Mouse (Mus musculus) layer of hippocampus, adult 8-10 months (tissue): ENCODE measurements at regions not wholly inside any gene's neighbourhood (a gene's known extent, or its start where the extent isn't known, plus 50 kb on each side); places are given as distances from the start of the nearest gene placed in this dataset.

ENCODE experiments used
- DNase-seq, 2 experiments: peaks; one replicate each; pipeline ENCODE4 v3.0.0; 2022; ENCODE audit warnings: low spot score in 2 of 2

DNA sequence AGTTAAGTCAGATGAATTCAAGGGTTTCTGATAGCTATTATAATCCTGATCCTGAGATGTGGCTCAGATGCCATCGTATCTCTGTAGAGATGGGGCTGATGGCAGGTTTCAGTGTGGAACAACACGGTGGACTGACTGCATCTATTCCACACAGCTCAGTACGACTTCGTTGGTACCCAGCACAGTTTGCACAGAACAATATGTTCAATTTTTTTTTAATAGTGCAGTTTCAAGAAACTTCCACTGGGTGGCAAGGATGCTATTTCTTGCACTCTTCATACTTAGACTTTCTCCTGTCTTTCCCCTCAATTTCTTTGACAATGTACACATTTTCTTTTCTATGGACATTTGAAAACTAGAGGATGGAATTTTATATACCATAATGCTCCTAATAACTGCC, 278.6 kb upstream of the Btbd3 start:
- peak in 1 of 2 experiments; percentile 3 for DNase-seq

DNA sequence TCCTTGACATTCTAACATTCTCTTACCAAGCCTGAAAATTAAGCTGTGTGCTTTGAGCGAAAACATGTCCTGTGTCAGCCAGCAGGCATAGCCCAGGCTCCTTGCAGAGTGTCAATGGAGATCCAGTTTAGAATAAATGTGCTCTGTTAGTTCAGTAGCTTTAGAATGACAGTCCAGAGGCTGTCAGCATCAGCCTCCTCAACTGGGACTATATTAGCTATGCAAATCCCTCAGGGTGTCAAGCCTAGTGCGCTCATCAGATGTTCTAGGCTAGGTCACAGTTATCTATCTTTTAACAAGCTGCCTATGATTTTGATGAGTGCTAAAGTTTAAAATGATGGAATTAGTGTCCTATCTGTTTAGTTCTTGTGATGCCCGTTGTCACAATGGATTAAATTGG, 281.7 kb upstream of the Btbd3 start:
- DNase-seq: no peak

DNA sequence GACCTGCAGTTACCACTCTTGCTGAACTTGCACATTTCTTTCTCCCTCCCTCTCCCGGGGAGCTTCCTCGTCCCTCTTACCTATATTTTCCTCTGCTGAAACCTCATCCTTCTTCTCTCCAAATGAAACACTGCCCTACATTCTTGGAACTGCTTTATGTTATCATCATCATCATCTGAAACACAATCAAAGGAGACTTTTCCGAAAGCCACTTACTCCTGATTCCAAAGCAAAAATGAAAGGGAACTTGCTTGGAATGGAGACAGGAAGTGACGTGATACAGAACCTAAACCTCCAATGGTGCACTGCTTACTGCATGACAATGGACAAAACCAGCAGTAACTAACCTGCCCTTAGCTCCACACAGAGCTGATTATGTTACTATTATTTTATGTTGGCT, 287.2 kb upstream of the Btbd3 start:
- no peak for DNase-seq

- DNase-seq: no peak
Observed at GRCm38 (mm10) chr2:137966460-137967076, 289.8 kb upstream of the Btbd3 start.

GRCm38 (mm10) chr2:137954830-137955229, 301.5 kb upstream of the Btbd3 start:
- DNase-seq: no peak

DNA sequence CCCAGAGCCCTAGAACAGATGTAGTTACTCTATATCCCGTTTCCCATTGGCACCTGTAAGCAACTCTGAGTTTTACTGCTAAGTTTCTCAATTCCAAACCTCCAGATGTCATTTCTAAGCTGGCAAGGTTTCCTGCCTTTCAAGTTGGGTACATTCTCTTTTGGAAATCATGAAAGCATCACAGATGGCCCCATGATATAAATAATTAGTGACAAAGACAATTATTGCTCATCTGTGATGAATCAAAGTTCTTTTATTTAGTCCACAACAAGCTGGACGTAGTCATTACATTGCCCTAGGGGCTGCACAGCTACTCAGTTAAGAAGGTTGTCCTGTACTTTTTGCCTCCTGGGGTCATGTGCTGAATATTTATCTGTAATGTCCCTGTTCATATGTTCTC, 303.2 kb upstream of the Btbd3 start:
- peak in 1 of 2 experiments; percentile 13 for DNase-seq

DNA sequence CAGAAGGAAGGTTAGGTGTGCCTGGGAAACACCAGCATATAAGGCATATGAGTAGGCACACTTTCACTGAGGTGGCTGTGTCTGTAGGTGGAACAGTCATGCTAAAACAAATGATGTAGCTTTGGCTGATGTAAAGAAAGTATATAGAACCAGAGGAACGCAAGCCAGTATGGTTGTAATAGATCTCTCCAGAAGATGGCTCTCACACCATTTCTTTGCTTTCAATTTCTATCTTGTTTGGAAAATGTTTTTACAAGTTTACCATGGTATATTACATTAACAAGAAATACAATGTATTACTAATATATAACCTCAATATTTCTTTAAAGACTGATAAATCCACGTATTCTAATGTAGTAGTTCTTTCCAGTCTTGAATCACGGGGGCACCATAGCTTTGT, 304.4 kb upstream of the Btbd3 start:
- no peak for DNase-seq

DNA sequence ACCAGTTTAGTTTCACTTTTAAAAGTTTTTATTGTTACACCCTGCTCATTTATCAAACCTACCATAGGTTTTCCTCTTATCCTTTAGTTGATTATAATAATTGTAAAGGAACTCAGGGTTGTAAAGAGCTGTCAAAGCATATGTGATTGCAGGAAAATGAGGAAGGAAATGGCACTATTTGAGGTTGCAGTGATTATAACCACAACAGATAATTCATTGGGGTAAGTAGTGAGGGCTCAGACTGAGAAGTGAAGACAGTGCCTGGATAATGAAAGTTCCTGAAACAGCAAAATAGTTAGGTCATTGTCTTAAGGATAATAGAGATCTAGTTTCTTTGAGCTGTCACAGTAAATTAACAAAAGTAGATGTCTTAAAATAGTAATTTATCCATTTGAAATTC, 305.4 kb upstream of the Btbd3 start:
- no peak for DNase-seq

DNA sequence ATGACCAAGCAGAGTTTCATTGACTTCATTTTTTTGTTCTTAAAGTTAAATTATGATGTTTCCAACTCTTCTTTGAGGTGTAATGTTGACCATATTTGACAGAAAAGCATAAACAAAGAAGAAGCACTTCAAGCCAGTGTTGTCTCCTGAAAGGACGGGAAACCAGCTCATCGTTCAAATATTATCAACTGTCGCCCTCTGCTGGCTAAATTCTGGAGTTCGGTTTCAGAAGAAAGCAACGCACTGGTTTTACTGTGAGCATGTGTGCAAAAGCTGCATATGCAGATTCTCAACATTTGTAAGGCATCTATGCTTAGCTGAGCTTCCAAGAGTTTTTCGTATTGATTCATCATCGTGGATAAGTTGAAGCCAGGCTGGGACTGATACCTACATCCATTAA, 313.6 kb upstream of the Btbd3 start:
- peak; percentile 47 to 86 for DNase-seq

- DNase-seq: no peak
Observed at GRCm38 (mm10) chr2:137939591-137939990, 316.8 kb upstream of the Btbd3 start.

- no peak for DNase-seq
Observed at GRCm38 (mm10) chr2:137938831-137939480, 317.4 kb upstream of the Btbd3 start.

DNA sequence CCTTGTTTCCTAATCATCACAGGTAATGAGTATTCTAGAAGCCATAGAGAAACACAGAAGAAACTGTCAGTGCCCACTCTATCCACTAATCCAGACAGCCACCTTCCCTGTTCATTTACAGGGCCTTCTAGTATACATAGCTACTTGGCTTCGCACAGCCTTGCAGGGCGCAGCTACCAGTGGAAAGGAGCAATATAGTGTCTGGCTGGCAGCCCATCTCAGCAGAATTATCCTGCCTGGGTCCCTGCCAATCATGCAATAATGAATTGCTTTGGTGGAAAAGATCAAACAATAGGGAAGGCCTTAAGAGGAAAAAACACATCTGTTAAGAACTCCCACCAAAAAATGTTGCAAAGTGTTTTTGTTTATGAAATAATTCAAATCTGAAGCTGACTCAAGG, 319.8 kb upstream of the Btbd3 start:
- DNase-seq: no peak

- DNase-seq: no peak
Observed at GRCm38 (mm10) chr2:137932931-137933330, 323.4 kb upstream of the Btbd3 start.

- no peak for DNase-seq
Observed at GRCm38 (mm10) chr2:137932488-137932887, 323.9 kb upstream of the Btbd3 start.

GRCm38 (mm10) chr2:137925488-137925887, 330.9 kb upstream of the Btbd3 start:
- DNase-seq: no peak

GRCm38 (mm10) chr2:137924576-137924975, 331.8 kb upstream of the Btbd3 start:
- no peak for DNase-seq

DNA sequence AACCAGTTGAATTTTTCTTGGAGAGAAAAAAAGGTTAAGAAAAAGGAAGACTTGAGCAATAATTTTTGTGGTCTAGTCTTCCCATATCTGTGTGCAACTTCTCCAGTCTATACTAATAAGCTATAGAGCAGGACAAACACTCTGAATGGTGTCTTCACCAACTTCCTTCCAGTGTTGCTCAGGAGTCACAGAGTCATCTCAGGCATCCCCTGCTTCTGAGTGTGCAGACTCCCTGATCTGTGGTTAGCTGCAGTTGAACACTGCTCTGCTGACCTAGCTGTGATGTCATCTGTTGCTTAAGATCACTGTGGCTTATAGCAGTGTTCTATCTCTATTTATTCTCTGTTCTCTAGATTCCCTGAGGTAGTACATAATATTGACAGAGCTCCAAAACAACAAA, 357.9 kb upstream of the Btbd3 start:
- no peak for DNase-seq

- no peak for DNase-seq
Observed at GRCm38 (mm10) chr2:137880211-137881031, 375.9 kb upstream of the Btbd3 start.

DNA sequence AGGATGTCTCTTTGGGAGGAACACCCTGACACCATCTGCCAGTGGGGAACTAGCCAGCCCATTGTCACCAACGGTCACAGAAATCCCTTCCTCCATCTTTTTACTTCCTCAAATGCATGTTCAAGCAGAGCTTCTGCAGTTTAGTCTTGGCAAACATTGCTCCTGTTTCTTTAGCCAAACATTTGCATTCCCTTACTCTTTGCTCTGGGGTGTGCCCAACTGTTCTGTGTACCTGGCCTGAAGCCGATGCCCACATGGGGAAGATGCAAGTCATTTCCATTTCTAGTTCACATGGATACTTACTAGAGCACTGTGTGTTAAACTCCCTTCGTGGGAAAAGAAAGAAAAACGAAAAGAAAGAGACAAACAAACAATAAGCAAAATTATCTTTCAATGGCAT, 386.7 kb upstream of the Btbd3 start:
- no peak for DNase-seq

- no peak for DNase-seq
Observed at GRCm38 (mm10) chr2:137854494-137854893, 401.9 kb upstream of the Btbd3 start.

DNA sequence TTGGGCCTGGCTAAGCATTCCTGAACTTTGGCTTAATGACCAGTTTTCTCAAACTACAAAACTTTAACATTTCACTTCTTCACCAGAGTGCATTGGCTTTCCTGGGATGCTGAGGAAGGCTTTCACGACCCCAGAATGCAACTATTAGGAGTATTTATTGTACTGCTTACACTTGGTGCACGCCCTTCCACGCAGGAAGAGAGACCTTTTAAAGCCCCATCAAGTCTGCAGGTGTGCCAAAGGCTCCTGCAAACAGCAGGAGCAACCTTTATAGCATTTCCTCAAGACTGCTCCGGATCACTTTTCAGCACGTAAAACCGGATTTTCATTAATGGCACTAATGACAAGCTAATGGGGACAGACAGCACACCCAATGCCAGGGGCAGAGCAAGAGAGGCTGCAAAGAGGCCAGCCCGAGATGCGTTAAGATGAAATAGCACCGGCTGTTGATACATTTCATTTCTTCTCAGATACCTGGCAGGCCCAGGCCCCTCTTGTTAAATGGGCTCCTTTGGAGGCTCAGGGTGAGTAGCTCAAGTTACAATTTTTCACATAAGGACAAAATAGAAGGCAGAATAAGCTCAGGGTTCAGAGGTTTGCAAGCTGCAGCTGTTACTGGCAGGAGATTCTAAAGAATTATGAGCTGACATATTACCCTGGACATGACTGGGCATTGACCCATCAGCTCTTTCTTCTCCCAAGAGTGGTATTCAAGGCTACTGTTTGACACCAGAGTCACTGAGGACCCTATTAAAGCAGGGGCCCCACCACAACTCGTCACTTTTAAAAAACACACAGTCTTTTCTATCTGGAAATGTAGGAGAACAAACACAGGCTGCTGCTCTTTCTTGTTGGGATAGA, 402.7 kb upstream of the Btbd3 start:
- DNase-seq: no peak

- DNase-seq: no peak
Observed at GRCm38 (mm10) chr2:137847901-137848300, 408.5 kb upstream of the Btbd3 start.
